Mouse (Mus musculus) ES-E14 (cell line): Measurements from ENCODE around the gene Hmx2.

ENCODE experiments used
- CHD2 ChIP-seq: IDR thresholded peaks from 2 replicates; pipeline ENCODE4 v1.6.1; 2014; ENCODE audit warnings: mild to moderate bottlenecking, low read depth, low read length, inconsistent platforms
- HCFC1 ChIP-seq: IDR thresholded peaks from 2 replicates; pipeline ENCODE4 v1.6.1; 2012; ENCODE audit warnings: low read length, inconsistent platforms, borderline replicate concordance; ENCODE audit not compliant: insufficient read depth
- MAFK ChIP-seq: IDR thresholded peaks from 2 replicates; pipeline ENCODE4 v1.6.1; 2014; ENCODE audit warnings: mild to moderate bottlenecking, low read depth, low read length, inconsistent platforms; ENCODE audit not compliant: insufficient read depth
- ZC3H11A ChIP-seq: IDR thresholded peaks from 2 replicates; pipeline ENCODE4 v1.6.1; 2012; ENCODE audit warnings: low read depth, mild to moderate bottlenecking, inconsistent platforms, low read length, borderline replicate concordance
- ZNF384 ChIP-seq: IDR thresholded peaks from 2 replicates; pipeline ENCODE4 v1.6.1; 2012; ENCODE audit warnings: low read depth, low read length, inconsistent platforms

DNA sequence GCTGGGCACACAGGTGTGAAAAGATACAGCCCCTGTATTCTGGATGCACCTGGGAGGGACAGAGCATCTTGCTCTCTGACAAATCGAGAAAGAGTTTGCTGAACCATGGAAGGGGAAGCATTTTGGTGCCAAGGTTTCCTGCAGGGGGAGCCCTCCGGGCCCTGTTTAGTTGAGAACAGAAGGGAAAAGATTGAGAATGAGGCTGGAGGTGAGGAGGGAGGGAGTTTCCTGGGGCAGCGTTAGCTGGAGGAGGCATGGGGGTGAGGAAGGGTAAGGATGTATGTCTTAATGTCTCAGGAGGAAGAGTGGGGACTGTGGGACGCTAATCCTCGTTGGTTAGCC is 49.9 kb downstream of the Hmx2 start:
- no peak for TF ChIP-seq CHD2
- TF ChIP-seq HCFC1, result no peak
- no peak for TF ChIP-seq ZNF384
- no peak for TF ChIP-seq ZC3H11A
- TF ChIP-seq MAFK, result no peak
